9 mouse cellular contexts compared by ENCODE assay signal in the genomic region with DNA sequence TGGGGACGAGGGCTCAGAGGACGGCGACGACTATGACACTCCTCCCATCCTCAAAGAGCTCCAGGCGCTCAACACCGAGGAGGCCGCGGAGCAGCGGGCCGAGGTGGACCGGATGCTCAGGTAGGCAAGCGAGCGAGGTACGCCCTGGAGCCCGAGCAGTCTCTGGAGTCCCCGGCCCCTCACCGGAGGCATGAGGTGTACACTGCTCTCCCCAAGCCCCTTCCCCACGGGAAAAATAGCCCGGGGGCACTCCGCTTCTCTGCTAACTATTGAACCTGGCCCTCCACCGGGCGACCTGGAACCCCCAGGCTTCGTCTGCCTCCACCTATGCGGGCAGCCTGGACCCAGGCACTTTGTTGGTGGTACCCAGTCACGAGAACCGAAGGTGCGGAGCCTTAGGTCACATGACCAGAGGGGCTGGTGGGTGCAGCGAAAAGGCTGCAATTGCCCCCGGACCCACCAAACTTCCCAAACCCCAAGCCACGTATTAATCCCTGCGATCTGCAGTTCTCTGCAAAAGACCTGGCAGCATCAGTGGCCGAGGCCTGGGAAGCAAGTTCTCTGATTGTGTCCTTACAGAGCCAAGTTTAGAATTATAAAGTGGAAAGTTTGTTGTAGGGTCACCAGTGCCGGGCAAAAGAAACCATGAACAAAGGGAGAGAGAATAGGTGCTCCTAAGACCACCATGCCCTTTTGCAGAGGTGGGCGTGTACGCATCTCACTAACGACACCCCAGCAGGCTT. TPM values are rescaled to one million over a fixed set of nuclear protein-coding genes. Genes with fewer than 3 reads are reported as not detected.
DNase-seq lines count a peak whose midpoint lies in the region; ATAC-seq and TF ChIP-seq lines count a peak whose summit lies in the region.
"Had no signal": no experiment of that assay in that cellular context is flagged by ENCODE, and none has a peak within 500 bp of the region (broad histone marks: within the 10 kb centered on the region; RNA-seq: fewer than 3 reads in every experiment).

No protein-coding gene starts in this region.

- H3K4me3 ChIP-seq in kidney, adult 2 months (ENCODE audit: insufficient read depth, low read depth, low read length): peak overlapping the region; percentile 87
- peak overlapping the region; percentile 7; the same call in 1 of the 2 replicates for H3K4me3 ChIP-seq in embryonic facial prominence, embryonic 11.5 days (ENCODE audit: low read depth, low read length)
- no peak overlapping the region for H3K4me3 ChIP-seq in thymus, adult 2 months (ENCODE audit: control insufficient read depth, insufficient read depth, low read length)
- H3K4me3 ChIP-seq: hindbrain, embryonic 15.5 days had no signal

- DNase-seq in kidney, adult 2 months: peak; percentile 40
- no peak for DNase-seq in kidney, adult 9 months
- DNase-seq in embryonic facial prominence, embryonic 11.5 days (ENCODE audit: low spot score): peak; percentile 14
- peak; percentile 28 to 50 for DNase-seq in kidney, postnatal 4 days
- DNase-seq in neural tube, embryonic 10.5 days (ENCODE audit: extremely low spot score, low spot score): peak; percentile 66
- no peak for DNase-seq in layer of hippocampus, postnatal 25 days (ENCODE audit: extremely low spot score in 1 of 2, low spot score in 1 of 2)
- no peak for DNase-seq in thymus, adult 2 months

- no peaks in the 10 kb centered on the region for H3K4me1 ChIP-seq in kidney, adult 2 months (ENCODE audit: control insufficient read depth, insufficient read depth, low read length)
- H3K4me1 ChIP-seq in embryonic facial prominence, embryonic 11.5 days (ENCODE audit: control insufficient read depth, insufficient read depth, low read length): peaks cover 4% of the 10 kb centered on the region
- no peaks in the 10 kb centered on the region for H3K4me1 ChIP-seq in thymus, adult 2 months (replicated peaks; ENCODE audit: control insufficient read depth, insufficient read depth, low read length)

- ATAC-seq in embryonic facial prominence, embryonic 11.5 days (replicated peaks; ENCODE audit: insufficient number of reproducible peaks, low FRiP score, low TSS enrichment, low read depth): no peak
- ATAC-seq in cerebellum, adult (ENCODE audit: insufficient number of reproducible peaks, low FRiP score, low TSS enrichment): no peak

- H3K4me2 ChIP-seq in embryonic facial prominence, embryonic 11.5 days (ENCODE audit: low read depth, low read length): no peak overlapping the region
- H3K4me2 ChIP-seq: hindbrain, embryonic 15.5 days had no signal

- no peak overlapping the region for H3K9ac ChIP-seq in embryonic facial prominence, embryonic 11.5 days (replicated peaks; ENCODE audit: low read length)
- H3K9ac ChIP-seq: hindbrain, embryonic 15.5 days had no signal

- H3K27me3 ChIP-seq in kidney, adult 2 months (replicated peaks; ENCODE audit: control insufficient read depth, insufficient read depth, low read length): no peaks in the 10 kb centered on the region
- peaks cover 54% of the 10 kb centered on the region for H3K27me3 ChIP-seq in embryonic facial prominence, embryonic 11.5 days (ENCODE audit: control insufficient read depth, insufficient read depth, low read length)
- H3K27me3 ChIP-seq in thymus, adult 2 months (ENCODE audit: control insufficient read depth, insufficient read depth, low read length): peaks cover 38% of the 10 kb centered on the region

- no peaks in the 10 kb centered on the region for H3K9me3 ChIP-seq in embryonic facial prominence, embryonic 11.5 days (replicated peaks; ENCODE audit: control insufficient read depth, low read length)
- H3K9me3 ChIP-seq: hindbrain, embryonic 15.5 days had no signal

- TF ChIP-seq POLR2A in kidney, adult 2 months (IDR thresholded peaks at IDR 0.05; ENCODE audit: low read depth, low read length): no peak
- TF ChIP-seq POLR2A in thymus, adult 2 months (IDR thresholded peaks at IDR 0.05; ENCODE audit: control insufficient read depth, extremely low read depth, insufficient read depth, low read length, poor library complexity): no peak

- no peak for TF ChIP-seq CTCF in kidney, adult 2 months (conservative IDR thresholded peaks at IDR 0.05; ENCODE audit: insufficient read depth, insufficient read length, low read depth, low read length)
- TF ChIP-seq CTCF in thymus, adult 2 months (IDR thresholded peaks at IDR 0.05; ENCODE audit: borderline replicate concordance, control insufficient read depth, extremely low read depth, insufficient read depth, low read length, poor library complexity): no peak

- H3K27ac ChIP-seq in kidney, adult 2 months (ENCODE audit: insufficient read depth, low read depth, low read length): peak overlapping the region; percentile 99
- no peak overlapping the region for H3K27ac ChIP-seq in embryonic facial prominence, embryonic 11.5 days (replicated peaks; ENCODE audit: low read depth, low read length)
- no peak overlapping the region for H3K27ac ChIP-seq in thymus, adult 2 months (ENCODE audit: control insufficient read depth, insufficient read depth, low read length)
- H3K27ac ChIP-seq: hindbrain, embryonic 15.5 days had no signal

- peaks cover 1% of the 10 kb centered on the region; the same call in 1 of the 2 replicates for H3K36me3 ChIP-seq in kidney, adult 2 months (ENCODE audit: control insufficient read depth, insufficient read depth, low read length)
- no peaks in the 10 kb centered on the region for H3K36me3 ChIP-seq in embryonic facial prominence, embryonic 11.5 days (replicated peaks; ENCODE audit: control insufficient read depth, insufficient read depth, low read depth, low read length)
- H3K36me3 ChIP-seq in thymus, adult 2 months (ENCODE audit: control insufficient read depth, insufficient read depth, low read length): no peaks in the 10 kb centered on the region
- H3K36me3 ChIP-seq: hindbrain, embryonic 15.5 days had no signal

- WGBS in kidney, adult 2 months: 2% methylated on average over 36 of the region's 36 CpGs
- under 1% methylated on average over 36 of the region's 36 CpGs for WGBS in embryonic facial prominence, embryonic 11.5 days
- 6% methylated on average over 36 of the region's 36 CpGs for WGBS in thymus, adult 2 months

RNA-seq across cellular contexts. Expression of gene Hnf1b, which starts 1.6 kb away (rescaled TPM):
- polyA plus RNA-seq in kidney, adult 2 months (2012; rRNA removed): 161 and 172 TPM in 2 replicates
- polyA plus RNA-seq in embryonic facial prominence, embryonic 11.5 days (2014; fragmentation: Nextera tagmentation; extraction: Ambion mirVana): not detected in 2 replicates
- under 1 TPM; 0.12 to 0.16 TPM for total RNA-seq in layer of hippocampus, postnatal 25 days (2021)
- 0.11 and 0.13 TPM in 2 replicates for polyA plus RNA-seq in thymus, adult 2 months (2012; rRNA removed)

Comparison
In these comparisons a context has a peak if more than half of its experiments do, and no peak if none do; other contexts are left out.
1. DNase-seq: peak in kidney, adult 2 months (single experiment), embryonic facial prominence, embryonic 11.5 days (single experiment), kidney, postnatal 4 days (2 of 2) and neural tube, embryonic 10.5 days (single experiment); none in kidney, adult 9 months (single experiment), layer of hippocampus, postnatal 25 days (0 of 2) and thymus, adult 2 months (single experiment).
2. RNA of gene Hnf1b, which starts 1.6 kb away (polyA plus RNA-seq): 161 to 172 TPM in kidney, adult 2 months; 0.11 to 0.13 TPM in thymus, adult 2 months and not detected in embryonic facial prominence, embryonic 11.5 days; every median in the first group is over 100 times any median in the second.